Mouse (Mus musculus) heart, postnatal 14 days (tissue): Measurements from ENCODE around the gene Fut1. TPM values are rescaled to one million over a fixed set of nuclear protein-coding genes. Genes with fewer than 3 reads are reported as not detected.
"Not testable (repeated sequence)": the region's sequence is repeated elsewhere in the genome, so short reads cannot be mapped to it uniquely, and the experiment has no call there.

Source experiments
- DNase-seq, 2 experiments: peaks; one replicate each; pipeline ENCODE4 v3.0.0; 2021 to 2022
- intact Hi-C: fragments of 180-260 bp; cut with DNase I; formaldehyde crosslinking; loops from one replicate; pipeline ENCODE4 v1.15.1; 2025
- total RNA-seq, 2 experiments: library from RNA; stranded (reverse); gene quantifications; 2 replicates each; pipeline ENCODE4 v1.2.3; 2021

Gene Fut1
- total RNA-seq, 2 experiments from 2014 or later = 0.12 TPM; not detected in 1

DNA sequence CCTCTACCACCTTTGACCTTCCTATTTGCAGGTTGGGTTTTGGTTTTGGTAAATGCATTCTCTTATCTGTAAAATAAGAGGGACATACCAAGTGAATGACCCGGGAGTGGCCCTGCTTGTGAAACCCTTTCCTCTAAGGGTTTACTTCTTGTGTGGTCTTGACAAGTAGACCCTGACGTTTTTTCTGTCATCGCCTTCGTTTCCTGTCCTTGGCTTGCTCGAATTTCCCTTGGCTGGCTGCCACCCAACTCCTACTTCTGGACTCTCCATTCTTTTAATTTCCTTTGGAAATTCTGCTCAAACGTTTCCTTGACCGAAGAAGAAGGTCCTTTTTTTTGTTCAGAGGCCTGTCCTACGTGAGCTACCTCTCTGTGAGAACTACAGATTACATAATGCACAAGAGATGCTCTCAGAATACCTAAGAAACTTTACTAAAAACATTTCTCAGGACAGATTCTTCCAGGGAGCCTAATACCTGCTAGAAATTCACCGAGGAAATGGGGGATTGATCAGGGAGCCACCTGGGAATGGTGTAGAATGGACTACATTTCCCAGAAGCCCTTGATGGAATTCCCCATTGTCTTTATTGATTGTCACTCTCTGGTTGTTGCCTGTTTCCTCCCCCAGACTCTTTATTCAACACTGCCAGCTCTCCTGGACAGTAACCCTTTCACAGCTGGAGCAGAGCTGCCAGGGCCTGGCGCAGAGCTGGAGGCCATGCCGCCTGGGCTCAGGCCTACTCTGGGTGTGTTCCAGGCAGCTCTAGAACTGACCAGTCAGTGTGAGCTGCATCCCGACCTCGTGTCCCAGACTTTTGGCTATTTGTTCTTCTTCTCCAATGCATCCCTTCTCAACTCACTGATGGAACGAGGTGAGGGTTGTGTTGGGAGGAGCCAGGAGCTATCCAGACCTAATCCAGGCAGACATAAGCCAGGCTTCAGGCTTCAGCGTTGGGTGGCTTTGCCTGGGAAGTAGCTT, 18.9 kb downstream of the Fut1 start:
- DNase-seq = peak; percentile 69 to 74
- intact Hi-C loops = no loop called here

DNA sequence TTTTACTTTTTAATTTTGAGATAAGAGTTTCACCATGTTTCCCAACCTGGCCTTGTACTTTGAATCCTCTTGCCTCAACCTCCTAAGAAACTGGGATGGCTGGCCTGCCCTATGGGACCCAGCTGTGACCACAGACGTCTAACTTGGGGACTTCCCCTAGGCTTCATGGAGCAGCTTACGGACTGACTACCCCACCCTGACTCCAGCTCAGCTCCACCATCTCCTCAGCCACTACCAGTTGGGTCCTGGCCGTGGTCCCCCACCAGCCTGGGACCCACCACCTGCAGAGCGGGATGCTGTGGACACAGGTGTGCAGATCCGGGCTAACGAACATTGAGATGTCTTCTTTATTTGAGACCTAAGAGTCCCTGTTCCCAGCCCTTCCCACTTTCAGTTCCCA, 20.6 kb downstream of the Fut1 start:
- intact Hi-C loops = no loop called here
- DNase-seq = no peak

DNA sequence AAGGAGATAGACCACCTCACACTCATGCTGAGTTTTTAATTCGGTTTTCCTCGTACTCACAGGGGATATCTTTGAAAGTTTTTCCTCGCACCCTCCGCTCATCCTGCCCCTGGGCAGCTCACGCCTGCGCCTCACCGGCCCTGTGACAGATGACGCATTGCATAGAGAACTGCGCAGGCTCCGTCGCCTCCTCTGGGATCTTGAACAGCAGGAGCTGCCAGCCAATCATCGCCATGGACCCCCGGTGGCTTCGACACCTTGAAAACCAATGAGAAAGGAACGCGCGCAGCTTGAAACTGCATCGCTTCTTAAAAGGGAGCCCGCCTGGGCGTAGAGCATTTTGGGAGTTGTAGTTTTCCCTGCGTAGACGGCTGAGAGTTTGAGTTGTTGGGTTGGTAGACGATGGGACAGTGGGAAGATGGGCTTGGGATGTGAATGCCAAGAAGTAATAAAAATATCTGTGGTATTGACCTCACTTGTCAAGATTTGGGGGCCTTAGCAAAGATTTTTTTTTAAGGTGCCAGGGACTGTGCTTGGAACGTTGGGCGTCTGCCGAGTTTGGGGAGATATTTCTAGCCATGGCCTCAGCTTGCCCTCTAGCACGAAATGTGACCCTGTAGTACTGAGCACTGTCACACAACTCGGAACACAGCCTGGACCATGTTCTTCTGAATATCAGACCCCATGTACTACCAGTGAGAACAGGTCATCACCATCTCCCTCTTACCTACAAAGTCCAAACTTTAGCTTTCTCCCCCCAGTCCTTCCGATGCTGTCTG, 21.7 kb downstream of the Fut1 start:
- intact Hi-C loops = no loop called here
- peak; percentile 85 to 90 for DNase-seq

GRCm38 (mm10) chr7:45639561-45640027, 22.5 kb downstream of the Fut1 start, which contains the start of gene Mamstr:
Mamstr (plus strand) TSS chr7:45639977.
- intact Hi-C loops = no loop called here
- DNase-seq = no peak

- no peak for DNase-seq
- intact Hi-C loops = no loop called here
These were observed 23.3 kb downstream of the Fut1 start for GRCm38 (mm10) chr7:45640191-45640957.

DNA sequence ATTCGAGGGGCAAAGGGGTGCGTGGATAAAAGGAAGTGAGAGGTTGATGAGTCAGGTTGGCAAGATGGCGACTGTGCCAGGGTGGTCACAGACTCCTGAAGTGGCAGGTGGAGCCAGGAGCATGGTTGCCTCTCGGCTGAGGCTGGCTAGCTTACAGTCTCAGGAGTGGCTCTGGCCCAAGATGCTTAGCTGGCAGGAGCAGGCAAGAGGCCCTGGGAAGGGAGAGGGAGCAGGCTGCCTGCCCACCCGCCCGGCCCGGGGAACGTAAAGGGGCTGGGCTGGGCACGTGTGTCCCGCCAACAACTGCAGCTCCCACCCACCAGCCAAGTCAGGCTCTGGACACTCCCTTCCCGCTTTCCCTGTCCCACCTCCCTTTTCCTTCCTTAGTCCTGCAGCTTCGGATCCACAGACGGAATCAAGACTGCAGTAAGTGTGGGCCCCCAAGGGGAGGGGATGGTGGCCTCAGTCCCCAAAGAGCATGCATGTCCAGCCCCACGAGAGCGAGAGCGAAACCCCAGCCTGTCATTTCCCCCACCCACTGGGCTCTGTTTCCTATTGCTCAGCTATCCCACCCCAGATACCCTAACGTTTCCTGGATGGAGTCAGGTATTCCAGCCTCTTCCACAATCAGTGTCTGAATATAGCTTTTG, 24.4 kb downstream of the Fut1 start:
- intact Hi-C loops = no loop called here
- peak; percentile 61 to 71 for DNase-seq

- DNase-seq = peak in 1 of 2 experiments; percentile 33
- intact Hi-C loops = no loop called here
These were observed 25.0 kb downstream of the Fut1 start for GRCm38 (mm10) chr7:45642083-45642482.

DNA sequence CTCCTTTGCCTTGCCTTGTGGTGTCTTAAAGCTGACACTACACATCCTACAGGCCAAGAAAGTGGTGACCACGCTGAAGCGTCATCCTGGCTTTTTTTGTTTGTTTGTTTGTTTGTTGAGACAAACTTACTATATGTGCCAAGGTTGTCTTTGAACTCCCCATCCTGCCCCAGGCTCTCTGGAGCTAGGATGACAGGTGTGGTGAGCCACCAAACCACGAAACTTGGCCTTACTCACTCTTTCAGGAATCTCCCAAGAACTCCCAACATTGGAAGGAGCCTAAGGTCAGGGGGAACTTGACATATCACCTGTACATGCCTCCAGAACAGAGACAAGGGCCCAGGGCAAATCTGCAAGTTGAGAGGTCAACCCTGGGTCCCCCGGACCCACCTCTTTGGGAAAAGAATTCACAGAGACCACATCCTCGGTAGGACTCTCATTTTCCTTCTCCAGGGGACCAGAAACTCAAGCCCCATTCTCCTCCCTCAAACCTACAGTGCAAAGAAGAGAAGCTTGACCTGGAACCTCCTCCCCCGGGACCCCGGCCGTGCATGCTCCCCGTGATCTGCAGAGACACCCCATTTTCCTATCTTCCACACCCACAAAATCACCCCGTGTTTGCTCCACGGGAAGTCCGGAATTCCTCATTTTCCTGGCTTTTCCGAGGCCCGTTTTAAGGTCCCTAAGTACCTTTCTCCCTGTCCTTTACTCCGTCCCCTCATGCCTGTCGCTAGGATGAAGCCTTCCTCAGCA, 25.6 kb downstream of the Fut1 start:
- intact Hi-C loops = no loop called here

DNA sequence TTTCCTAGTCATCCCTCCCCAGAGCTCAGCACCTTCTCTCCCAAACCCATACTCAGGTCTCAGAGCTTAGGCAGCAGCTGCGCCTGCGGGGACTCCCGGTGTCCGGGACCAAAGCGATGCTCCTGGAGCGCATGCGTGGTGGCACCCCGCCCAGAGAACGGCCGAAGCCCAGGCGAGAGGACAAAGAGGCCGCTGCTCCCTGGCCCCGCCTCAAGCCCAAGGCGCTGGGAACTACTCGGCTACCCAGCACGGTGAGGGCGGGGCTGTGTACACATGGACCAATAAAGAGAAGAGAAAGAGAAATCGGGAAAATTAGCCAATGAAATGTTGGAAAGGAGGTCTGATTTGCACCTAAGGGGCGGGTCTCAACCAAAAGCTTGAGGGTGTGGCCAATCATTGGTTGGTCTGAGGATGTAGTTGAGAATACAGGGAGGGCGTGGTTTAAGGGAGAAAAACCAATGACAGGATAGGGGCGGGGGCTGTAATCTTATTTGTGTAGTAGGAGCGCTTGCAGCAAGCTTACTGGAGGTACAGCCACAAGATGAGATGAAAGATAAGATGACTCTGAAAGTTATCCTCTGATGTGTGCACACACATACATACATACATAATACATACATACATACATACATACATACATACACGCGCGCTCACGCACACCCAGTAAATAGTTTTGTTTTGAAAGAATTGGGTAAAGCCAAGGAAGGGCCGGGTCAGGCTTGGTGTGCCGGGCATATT, 26.5 kb downstream of the Fut1 start:
- DNase-seq = peak; percentile 91 to 92
- intact Hi-C loops = no loop called here

More for the DNA sequence above, 25.6 kb downstream of the Fut1 start:
- no peak for DNase-seq

DNA sequence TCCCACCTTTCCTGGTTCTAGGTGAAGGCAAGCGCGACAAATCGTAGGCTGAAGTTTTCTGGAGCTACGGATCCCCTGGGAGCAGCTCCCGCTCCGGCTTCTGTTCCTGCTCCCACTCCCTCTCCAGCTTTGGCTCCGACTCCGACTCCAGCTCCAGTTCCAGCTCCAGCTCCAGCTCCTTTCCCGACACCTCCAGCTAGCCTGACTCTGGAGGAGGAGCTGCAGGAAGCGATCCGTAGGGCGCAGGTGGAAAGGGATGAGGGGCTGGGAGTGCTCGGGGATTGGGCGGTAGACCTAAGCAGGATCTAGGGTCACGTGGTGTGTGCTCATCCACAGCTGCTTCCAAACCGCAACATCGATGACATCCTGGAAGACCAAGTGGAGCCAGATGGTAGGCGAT, 27.1 kb downstream of the Fut1 start:
- peak in 1 of 2 experiments; percentile 42 for DNase-seq
- intact Hi-C loops = no loop called here

DNA sequence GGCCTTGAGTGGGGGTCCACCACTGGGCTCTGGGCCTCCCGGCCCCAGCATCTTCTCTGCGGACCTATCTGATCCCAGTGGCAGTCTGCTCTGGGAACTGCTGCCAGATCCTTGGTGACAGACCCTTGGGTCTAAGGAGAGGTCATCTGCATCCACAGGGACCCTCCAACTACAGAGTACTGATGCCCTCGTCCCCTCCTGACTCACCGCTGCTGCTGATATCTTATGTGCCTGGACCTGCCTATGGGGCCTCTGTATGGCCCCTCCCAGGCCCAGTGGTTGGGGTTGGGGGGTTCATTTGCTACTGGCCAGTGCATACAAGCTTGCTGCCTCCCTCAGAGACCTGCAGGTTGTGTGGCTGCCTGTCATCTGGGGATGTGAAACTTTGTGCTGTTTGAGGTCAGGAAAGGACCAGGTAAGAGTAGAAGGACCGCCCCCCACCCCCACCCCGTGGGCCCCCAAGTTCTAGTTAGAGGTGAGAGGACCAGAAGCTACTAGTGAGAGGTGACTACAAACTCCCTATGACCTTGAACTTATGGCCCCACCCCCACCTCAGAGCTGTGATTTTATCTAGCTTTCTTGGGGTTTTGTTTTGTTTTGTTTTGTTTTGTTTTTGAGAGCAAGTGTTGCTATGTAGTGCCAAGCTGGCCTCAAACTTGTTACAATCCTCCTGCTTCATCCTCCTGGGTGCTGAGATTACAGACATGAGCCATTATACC, 27.9 kb downstream of the Fut1 start:
- DNase-seq = no peak
- intact Hi-C loops = no loop called here

DNA sequence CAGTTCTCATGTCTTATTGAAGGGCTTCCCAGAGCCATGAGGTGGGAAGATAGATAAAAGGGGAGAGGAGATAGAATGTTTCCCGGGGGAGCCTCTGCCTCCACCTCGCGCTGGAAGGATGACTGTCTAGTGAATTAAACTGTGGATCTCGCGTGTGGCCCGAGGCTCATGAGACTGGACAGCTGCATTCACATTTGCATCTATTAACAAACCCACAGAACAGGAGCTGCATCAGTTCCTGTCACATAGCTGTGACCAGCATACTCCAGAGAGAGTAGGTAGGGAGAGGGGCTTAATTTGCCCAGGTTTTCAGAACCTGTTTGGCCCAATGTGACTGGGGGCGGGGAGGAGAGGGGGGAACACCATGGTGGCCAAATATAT, 28.5 kb downstream of the Fut1 start:
- no peak for DNase-seq
- intact Hi-C loops = no loop called here

DNA sequence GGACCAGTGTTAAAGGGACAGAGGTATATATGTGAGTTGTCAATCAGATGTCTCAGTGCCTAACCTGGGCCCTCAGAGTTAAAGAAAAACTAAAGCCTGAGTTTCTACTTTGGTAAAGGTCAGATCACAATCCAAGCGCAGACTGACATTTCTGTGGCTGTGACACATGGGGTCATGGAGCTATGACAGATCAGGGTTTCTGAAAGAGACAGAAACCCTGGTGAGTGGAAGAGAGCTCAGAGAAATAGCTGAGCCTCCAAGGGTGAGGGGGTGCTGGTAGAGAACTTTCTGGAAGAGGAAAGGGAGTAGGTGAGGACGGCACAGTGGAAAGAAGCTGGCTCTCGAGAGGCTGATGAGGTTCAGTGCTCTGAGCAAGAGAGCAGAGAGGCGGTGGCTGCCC, 29.6 kb downstream of the Fut1 start:
- DNase-seq = no peak
- intact Hi-C loops = loop anchor here (2.0 kb wide), 1 partner anchor 30 kb away; no protein-coding TSS in a partner anchor

DNA sequence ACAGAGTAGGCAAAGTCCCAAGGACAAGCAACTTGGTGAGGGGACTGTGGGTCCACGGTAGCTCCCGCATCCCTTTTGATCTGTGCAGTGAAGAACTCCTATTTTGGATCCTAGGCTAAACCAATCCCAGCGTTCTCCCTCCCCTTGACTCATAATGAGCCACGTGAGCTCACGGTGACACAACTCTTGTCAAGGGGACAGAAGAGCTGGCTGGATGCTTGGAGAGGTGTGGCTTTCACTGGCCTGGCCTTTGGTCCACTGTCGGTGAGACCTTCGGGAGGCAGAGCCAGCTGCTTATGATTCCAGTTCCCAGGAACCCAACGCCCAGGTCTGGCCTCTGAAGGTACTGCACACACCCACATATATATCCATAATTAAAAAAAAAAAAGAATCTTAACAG, 32.3 kb downstream of the Fut1 start:
- DNase-seq = peak; percentile 29 to 57

GRCm38 (mm10) chr7:45650484-45650883, 33.4 kb downstream of the Fut1 start:
- DNase-seq, intact Hi-C loops: not testable (repeated sequence)

More for the DNA sequence above, 32.3 kb downstream of the Fut1 start:
- intact Hi-C loops = no loop called here

GRCm38 (mm10) chr7:45654424-45655047, 37.4 kb downstream of the Fut1 start:
- no peak for DNase-seq
- intact Hi-C loops = no loop called here

GRCm38 (mm10) chr7:45660746-45661478, 43.8 kb downstream of the Fut1 start:
- intact Hi-C loops = no loop called here

More at GRCm38 (mm10) chr7:45660746-45661478, 43.8 kb downstream of the Fut1 start:
- DNase-seq = no peak
